Mouse (Mus musculus) forebrain, postnatal 0 days (tissue): ENCODE results near the gene T2. TPM values are rescaled to one million over a fixed set of nuclear protein-coding genes. Genes with fewer than 3 reads are reported as not detected.
"Not testable (repeated sequence)": the region's sequence is repeated elsewhere in the genome, so short reads cannot be mapped to it uniquely, and the experiment has no call there.

Experiments
- ATAC-seq: fragments of 200-750 bp; cut with Nextera tagmentation; 2 replicates; pipeline ENCODE4 v1.8.0; 2017; ENCODE audit warnings: mild to moderate bottlenecking, moderate library complexity
- DNase-seq: peaks from one replicate; pipeline ENCODE4 v3.0.0-alpha.2; 2015
- H3K27ac ChIP-seq: fragments of 300-500 bp; sonication (generic); 2 replicates; pipeline ENCODE4 v1.5.1; 2014; ENCODE audit warnings: low read depth, mild to moderate bottlenecking, antibody characterized with exemption, low read length, moderate library complexity, mixed read lengths
- H3K27me3 ChIP-seq: fragments of 300-500 bp; sonication (generic); 2 replicates; pipeline ENCODE4 v1.6.1; 2014; ENCODE audit warnings: mild to moderate bottlenecking, low read length, mixed read lengths; ENCODE audit not compliant: insufficient read depth
- H3K36me3 ChIP-seq: fragments of 300-500 bp; sonication (generic); 2 replicates; pipeline ENCODE4 v1.6.1; 2014; ENCODE audit warnings: mild to moderate bottlenecking, moderate library complexity; ENCODE audit not compliant: insufficient read depth
- H3K4me1 ChIP-seq: fragments of 300-500 bp; sonication (generic); 2 replicates; pipeline ENCODE4 v1.6.1; 2014; ENCODE audit warnings: antibody characterized with exemption; ENCODE audit not compliant: insufficient read depth
- H3K4me2 ChIP-seq: fragments of 300-500 bp; sonication (generic); 2 replicates; pipeline ENCODE4 v1.6.1; 2014; ENCODE audit warnings: low read depth, mild to moderate bottlenecking, moderate library complexity
- H3K4me3 ChIP-seq: fragments of 300-500 bp; sonication (generic); 2 replicates; pipeline ENCODE4 v1.5.1; 2014; ENCODE audit warnings: low read depth, low read length, mixed read lengths
- H3K9ac ChIP-seq: fragments of 300-500 bp; sonication (generic); 2 replicates; pipeline ENCODE4 v1.6.1; 2014; ENCODE audit warnings: mild to moderate bottlenecking
- H3K9me3 ChIP-seq: fragments of 300-500 bp; sonication (generic); 2 replicates; pipeline ENCODE4 v1.6.1; 2016; ENCODE audit warnings: low read length
- CTCF ChIP-seq: sonication (generic); IDR thresholded peaks from 2 replicates; pipeline ENCODE4 v1.5.1; 2016; ENCODE audit warnings: antibody characterized with exemption, control low read depth, low read depth
- WGBS: fragments of 180-500 bp; shearing (Covaris S2); extraction: QIAGEN DNeasy Blood & Tissue Kit; methylation state at CpG from one replicate; pipeline ENCODE4 v1.1.7; 2014; 5-methylcytosine and 5-hydroxymethylcytosine counted together
- polyA plus RNA-seq: library from polyadenylated mRNA; unstranded; fragments of >200 nt; fragmentation: Nextera tagmentation; extraction: Ambion mirVana; gene quantifications from 2 replicates; pipeline ENCODE4 v1.2.1, GENCODE M21; 2015
- total RNA-seq: library from RNA; depleted of rRNA; stranded (reverse); fragments of >200 nt; gene quantifications from 2 replicates; pipeline ENCODE4 v1.2.3, GENCODE M21; 2014; rRNA removed

T2 gene
- 0.69 and 1.8 TPM in 2 replicates for total RNA-seq
- 0.51 and 0.60 TPM in 2 replicates for polyA plus RNA-seq

DNA sequence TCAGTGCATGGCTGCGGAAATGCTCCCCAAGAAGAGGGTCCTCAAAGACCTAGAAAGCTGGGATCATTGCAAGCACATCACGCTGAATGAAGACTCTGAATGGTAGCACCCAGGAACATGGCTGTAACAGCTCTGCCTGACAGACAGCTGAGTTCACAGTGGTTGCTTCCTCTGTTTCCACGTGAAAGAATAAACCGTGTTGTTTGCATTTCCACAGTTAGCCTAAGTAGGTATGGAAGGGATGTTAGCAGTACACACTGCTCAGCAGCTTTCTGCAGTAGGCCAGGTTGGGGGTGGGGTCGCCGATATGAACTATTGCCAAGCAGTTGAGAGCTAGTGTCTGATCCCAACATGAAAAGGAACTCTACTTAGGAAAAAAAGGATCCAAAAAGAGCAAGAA is at the start of gene T2:
Gene T2 (plus strand): TSS at position 301 of the 400 bp plus-strand sequence.
- no peak within 1 kb of the TSS for H3K27ac ChIP-seq
- H3K9me3 ChIP-seq, result no peaks in the 10 kb centered on the region
- DNase-seq (no peak), ATAC-seq (no peak)
- no peak within 1 kb of the TSS for H3K4me2 ChIP-seq
- 85% methylated on average over 6 of the region's 6 CpGs for WGBS
- H3K9ac ChIP-seq, result no peak within 1 kb of the TSS
- no peaks in the 10 kb centered on the region for H3K27me3 ChIP-seq
- TF ChIP-seq CTCF, result no peak
- no peaks in the 10 kb centered on the region for H3K4me1 ChIP-seq
- no peak within 1 kb of the TSS for H3K4me3 ChIP-seq
- no peaks in the 10 kb centered on the region for H3K36me3 ChIP-seq

DNA sequence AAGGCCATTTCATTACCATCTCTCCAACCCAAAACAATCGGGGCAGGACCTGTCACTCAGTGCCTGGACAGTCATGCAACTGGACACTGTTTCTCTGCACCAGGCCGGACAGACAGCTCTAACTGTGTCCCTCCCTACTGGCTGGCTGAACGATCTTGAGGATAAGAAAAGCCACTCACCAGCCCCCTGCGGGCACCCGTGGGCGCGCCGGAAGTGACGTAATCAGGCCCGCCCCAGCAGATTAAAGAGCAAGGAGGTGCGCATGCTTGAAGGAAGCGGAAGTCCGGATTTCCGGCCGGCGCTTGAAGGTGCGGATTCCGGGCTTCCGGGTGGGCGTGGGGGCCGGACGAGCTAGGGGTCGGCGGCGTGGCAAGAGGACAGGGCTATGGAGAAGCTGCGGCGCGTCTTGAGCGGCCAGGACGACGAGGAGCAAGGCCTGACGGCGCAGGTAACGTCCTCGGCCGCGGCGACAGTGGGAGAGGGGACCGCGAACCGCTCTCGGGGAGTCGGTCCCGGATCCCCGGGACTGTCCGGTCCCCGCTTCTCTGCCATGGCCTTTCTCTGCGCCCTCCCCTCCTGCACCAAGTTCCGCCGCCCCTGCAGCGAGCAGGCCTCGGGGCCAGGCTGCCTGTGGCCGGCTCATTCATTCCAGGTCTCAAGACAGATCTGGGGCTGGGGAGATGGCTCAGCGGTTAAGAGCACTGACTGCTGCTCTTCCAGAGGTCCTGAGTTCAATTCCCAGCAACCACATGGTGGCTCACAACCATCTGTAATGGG is 44.8 kb upstream of the T2 start, which contains the start of gene Sft2d1:
Gene Sft2d1 (plus strand): TSS at position 265 of the 777 bp plus-strand sequence.
- DNase-seq (peak; percentile 97), ATAC-seq (peak; percentile 98)
- Histone ChIP-seq H3K4me1 (peaks cover 15% of the 10 kb centered on the region), H3K36me3 (no peaks in the 10 kb centered on the region), H3K4me3 (peak within 1 kb of the TSS; percentile 81), H3K4me2 (peak within 1 kb of the TSS; percentile 63), H3K9ac (peak within 1 kb of the TSS; percentile 76), H3K27ac (peak within 1 kb of the TSS; percentile 77), H3K9me3 (no peaks in the 10 kb centered on the region), H3K27me3 (no peaks in the 10 kb centered on the region)
- TF ChIP-seq CTCF, result no peak; the same call in 1 of the 2 replicates
- WGBS, result under 1% methylated on average over 54 of the region's 54 CpGs

DNA sequence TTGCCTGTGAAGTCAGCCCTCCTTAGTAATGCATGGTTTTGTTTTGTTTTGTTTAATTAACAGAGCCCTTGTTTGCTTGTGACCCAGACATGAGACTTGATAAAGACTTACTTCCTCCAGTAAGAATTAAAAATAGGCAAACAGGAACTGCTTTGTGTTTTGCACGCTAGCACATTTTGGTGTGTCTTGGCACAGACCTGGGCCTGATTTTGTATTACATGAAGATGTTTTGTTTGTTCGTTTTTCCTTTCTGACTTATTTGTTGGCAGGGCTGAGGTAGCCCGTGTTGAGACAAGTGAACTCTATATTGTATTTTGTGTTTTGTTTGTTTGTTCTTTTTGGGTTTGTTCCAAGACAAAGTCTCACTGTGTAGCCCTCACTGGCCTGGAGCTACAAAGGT is 44.0 kb upstream of the T2 start:
- H3K4me3 ChIP-seq, result peak overlapping the region; percentile 81
- peaks cover 15% of the 10 kb centered on the region for H3K4me1 ChIP-seq
- H3K4me2 ChIP-seq, result peak overlapping the region; percentile 63
- ATAC-seq, result no peak
- peak overlapping the region; percentile 76 for H3K9ac ChIP-seq
- no peaks in the 10 kb centered on the region for H3K36me3 ChIP-seq
- no peak for TF ChIP-seq CTCF
- WGBS, result 49% methylated on average over 3 of the region's 3 CpGs
- H3K27me3 ChIP-seq, result no peaks in the 10 kb centered on the region
- no peaks in the 10 kb centered on the region for H3K9me3 ChIP-seq
- no peak for DNase-seq
- H3K27ac ChIP-seq, result no peak overlapping the region

DNA sequence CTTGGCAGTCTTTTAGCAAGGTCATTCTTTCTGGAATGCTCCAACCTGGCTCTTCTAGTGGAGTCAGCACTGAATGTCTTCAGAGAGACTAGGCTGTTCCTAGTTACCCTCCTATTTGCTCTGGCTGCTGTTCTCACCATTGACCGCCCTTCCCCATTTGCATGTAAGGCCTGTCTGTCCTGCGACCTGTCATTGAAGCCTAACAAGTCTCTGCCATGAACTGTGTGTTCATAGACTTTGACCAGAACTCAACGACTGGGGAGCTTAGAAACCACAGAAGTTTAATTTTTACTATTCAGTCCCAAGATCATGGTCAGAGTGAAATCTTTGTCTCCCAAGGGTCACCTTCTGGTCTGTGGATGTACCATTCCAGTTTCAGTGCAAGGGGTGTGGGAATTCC is 41.8 kb upstream of the T2 start:
- Histone ChIP-seq H3K27me3 (no peaks in the 10 kb centered on the region), H3K9me3 (no peaks in the 10 kb centered on the region), H3K36me3 (peaks cover 4% of the 10 kb centered on the region; the same call in 1 of the 2 replicates), H3K4me3 (no peak overlapping the region), H3K4me1 (peaks cover 15% of the 10 kb centered on the region), H3K27ac (no peak overlapping the region), H3K9ac (no peak overlapping the region), H3K4me2 (no peak overlapping the region)
- TF ChIP-seq CTCF, result no peak
- WGBS, result 96% methylated on average over 3 of the region's 3 CpGs
- DNase-seq (no peak), ATAC-seq (no peak)

DNA sequence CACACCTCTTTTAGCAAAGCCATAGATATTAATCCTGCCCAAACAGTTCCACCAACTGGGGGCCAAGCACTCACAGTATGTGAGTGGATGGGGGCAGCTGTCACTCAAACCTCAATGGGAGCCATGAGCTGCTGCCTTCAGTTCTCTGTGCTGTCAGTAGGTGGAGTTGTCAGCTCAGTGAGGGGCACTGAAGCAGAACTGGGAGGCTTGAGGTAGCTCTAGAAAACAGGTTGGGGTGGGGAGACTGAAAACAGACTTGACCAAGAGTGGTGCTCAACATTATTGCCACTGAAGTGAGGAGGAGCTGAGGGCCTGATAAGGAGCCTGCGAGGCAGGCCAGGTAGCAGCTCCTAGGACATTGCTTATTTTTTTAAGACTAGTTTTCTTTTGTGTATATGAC is 39.5 kb upstream of the T2 start:
- ATAC-seq (peak; percentile 47; the same call in 1 of the 2 replicates), DNase-seq (peak; percentile 35)
- peak; percentile 71 for TF ChIP-seq CTCF

DNA sequence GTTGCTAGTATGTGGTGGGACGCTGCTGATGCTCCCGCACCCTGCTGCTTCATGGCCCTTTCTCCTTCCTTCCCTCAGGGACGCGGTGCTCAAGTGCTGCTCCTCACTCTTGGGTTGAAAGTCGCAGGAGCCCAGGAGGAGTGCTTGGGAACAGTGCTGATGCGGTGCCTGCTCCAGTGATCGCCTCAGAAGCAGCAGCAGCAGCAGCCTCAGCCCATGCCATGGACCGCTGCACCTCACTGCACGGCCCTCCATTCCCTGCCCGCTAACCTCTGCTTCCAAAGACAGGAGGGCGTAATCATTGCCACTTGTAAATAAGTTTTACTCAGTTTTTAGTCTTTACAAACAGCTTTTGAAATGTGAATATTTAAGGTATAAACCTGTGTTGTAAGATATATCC is 28.9 kb upstream of the T2 start:
- H3K9me3 ChIP-seq, H3K4me1 ChIP-seq, H3K4me3 ChIP-seq, H3K9ac ChIP-seq, H3K4me2 ChIP-seq, H3K27ac ChIP-seq, DNase-seq, ATAC-seq, H3K27me3 ChIP-seq: not testable (repeated sequence)
- H3K36me3 ChIP-seq, result peaks cover 34% of the 10 kb centered on the region
- WGBS, result 90% methylated on average over 10 of the region's 11 CpGs

More for the DNA sequence above, 39.5 kb upstream of the T2 start:
- Histone ChIP-seq H3K4me2 (no peak overlapping the region), H3K9me3 (no peaks in the 10 kb centered on the region), H3K9ac (no peak overlapping the region), H3K27me3 (no peaks in the 10 kb centered on the region), H3K4me3 (no peak overlapping the region), H3K4me1 (peaks cover 13% of the 10 kb centered on the region), H3K36me3 (peaks cover 6% of the 10 kb centered on the region), H3K27ac (no peak overlapping the region)
- WGBS, result 90% methylated on average over 1 of the region's 1 CpGs

DNA sequence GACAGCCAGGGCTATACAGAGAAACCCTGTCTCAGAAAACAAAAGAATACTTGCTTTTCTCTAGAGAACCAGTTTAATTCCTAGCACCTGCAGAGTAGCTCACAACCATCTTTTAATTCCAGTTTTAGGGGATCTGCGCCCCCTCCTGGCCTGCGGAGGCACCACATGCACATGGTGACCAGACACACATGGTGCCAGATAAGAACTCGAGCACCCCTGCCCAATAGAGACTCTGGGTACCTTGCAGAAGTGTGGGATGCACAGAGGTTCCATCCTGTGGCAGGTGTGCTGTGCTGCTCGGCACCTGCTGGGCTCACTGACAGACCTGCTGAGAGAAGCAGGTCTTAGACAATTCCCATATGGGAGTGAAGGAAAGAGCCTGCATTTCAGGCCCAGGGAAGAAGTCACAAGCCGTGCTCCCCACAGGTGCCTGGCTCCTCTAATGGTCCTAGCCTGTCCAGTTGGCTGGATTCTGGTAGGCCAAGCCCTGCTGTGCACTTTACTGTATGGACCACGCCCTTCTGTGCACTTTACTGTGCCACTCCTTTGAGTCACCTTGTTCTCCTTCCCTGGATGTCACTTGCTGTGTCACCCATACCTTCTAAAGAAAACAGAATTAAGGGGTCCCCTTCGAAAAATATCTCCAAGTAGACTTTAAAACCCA is 27.1 kb upstream of the T2 start:
- no peak overlapping the region for H3K4me3 ChIP-seq
- peak; percentile 43 for TF ChIP-seq CTCF
- no peaks in the 10 kb centered on the region for H3K27me3 ChIP-seq
- no peaks in the 10 kb centered on the region for H3K9me3 ChIP-seq
- no peak for ATAC-seq
- H3K36me3 ChIP-seq, result peaks cover 24% of the 10 kb centered on the region
- H3K4me2 ChIP-seq, result no peak overlapping the region
- no peak overlapping the region for H3K9ac ChIP-seq
- no peaks in the 10 kb centered on the region for H3K4me1 ChIP-seq
- WGBS, result 68% methylated on average over 7 of the region's 7 CpGs
- no peak for DNase-seq
- H3K27ac ChIP-seq, result no peak overlapping the region
